Mouse (Mus musculus) lung, adult 2 months (tissue): ENCODE data around the gene Ptbp1.

Experiments used
- CTCF ChIP-seq: fragments of 200-500 bp; IDR thresholded peaks from 2 replicates; pipeline ENCODE4 v1.5.1; 2011; ENCODE audit warnings: mild to moderate bottlenecking, low read length, control low read depth; ENCODE audit not compliant: insufficient read depth
- POLR2A ChIP-seq: fragments of 200-500 bp; IDR thresholded peaks from 2 replicates; pipeline ENCODE4 v1.6.1; 2011; ENCODE audit warnings: low read depth, mild to moderate bottlenecking, control low read depth, low read length, borderline replicate concordance; ENCODE audit errors: extremely low read depth

DNA sequence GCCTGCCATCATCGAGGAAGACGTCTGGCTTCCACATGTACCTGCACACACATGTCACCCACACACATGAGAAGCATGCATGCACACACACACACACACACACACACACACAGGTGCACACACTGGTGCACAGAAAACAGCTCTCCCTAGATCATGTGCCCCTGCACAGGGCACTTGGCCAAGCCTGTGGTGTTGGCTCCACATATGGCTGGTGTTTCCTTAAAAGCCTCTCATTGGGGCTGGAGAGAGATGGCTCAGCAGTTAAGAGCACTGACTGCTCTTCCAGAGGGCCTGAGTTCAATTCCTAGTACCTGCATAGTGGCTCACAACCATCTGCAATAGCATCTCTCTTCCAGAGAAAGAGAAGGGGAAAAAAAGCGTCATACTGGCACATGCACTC is 22.6 kb upstream of the Ptbp1 start:
- TF ChIP-seq POLR2A (no peak), CTCF (no peak)
